Mouse (Mus musculus): ENCODE results near the gene Hoxb7.

- TF ChIP-seq CTCF (IDR thresholded peaks at IDR 0.05; ENCODE audit: low read depth), result no peak
- no peak for TF ChIP-seq EP300 (IDR thresholded peaks at IDR 0.05; ENCODE audit: low read depth)
These were observed 50.6 kb downstream of the Hoxb7 start for GRCm38 (mm10) chr11:96337026-96337425.
